Mouse (Mus musculus) spleen, postnatal 36 days (tissue): ENCODE measurements around the gene Galnt10.
A peak's percentile ranks its signal among the peaks of the same experiment; 100 is the strongest.

Source experiments
- DNase-seq, 2 experiments: peaks; one replicate each; pipeline ENCODE4 v3.0.0; 2022; ENCODE audit warnings: low spot score in 2 of 2, mixed read lengths in 1 of 2

Gene Galnt10

DNA sequence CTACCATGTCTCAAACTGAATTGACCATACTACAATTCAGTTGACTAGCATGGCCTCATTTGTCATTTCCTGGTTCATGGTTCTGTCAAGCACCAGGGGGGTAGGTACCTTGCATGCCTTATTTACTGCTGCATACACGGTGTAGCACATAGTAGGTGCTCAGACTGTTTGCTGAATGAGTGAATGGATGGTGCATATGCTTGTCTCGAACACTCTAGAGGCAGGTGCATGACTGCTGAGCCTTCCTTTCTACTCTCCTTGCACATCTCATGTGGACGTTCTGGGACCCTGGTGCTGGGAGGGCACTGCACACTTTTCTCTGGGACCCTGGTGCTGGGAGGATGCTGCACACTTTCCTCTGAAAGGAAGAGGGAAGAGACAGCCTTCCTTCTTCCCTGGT, 13.0 kb downstream of the Galnt10 start:
- DNase-seq, result no peak

GRCm38 (mm10) chr11:57658751-57659150, 13.5 kb downstream of the Galnt10 start:
- no peak for DNase-seq

GRCm38 (mm10) chr11:57660156-57660555, 14.9 kb downstream of the Galnt10 start:
- DNase-seq, result no peak

DNA sequence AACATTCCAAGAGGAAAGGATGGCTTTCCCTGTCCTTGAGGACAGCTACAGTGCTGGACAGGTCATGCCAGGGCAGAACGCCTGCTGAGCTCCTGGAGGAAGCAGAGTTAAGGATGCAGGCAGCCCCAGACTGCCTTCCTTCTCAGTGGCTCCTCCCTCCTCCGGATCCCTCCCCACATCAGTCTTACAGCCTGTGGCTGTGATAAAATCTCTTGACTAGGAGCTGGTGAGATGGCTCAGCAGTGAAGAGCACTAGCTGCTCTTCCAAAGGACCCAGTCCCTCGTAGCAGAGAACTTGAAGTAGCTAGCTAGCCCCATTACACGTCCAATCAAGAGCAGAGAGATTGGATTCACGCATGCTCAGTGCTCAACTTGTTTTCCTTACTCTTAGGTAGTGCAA, 15.6 kb downstream of the Galnt10 start:
- no peak for DNase-seq

DNA sequence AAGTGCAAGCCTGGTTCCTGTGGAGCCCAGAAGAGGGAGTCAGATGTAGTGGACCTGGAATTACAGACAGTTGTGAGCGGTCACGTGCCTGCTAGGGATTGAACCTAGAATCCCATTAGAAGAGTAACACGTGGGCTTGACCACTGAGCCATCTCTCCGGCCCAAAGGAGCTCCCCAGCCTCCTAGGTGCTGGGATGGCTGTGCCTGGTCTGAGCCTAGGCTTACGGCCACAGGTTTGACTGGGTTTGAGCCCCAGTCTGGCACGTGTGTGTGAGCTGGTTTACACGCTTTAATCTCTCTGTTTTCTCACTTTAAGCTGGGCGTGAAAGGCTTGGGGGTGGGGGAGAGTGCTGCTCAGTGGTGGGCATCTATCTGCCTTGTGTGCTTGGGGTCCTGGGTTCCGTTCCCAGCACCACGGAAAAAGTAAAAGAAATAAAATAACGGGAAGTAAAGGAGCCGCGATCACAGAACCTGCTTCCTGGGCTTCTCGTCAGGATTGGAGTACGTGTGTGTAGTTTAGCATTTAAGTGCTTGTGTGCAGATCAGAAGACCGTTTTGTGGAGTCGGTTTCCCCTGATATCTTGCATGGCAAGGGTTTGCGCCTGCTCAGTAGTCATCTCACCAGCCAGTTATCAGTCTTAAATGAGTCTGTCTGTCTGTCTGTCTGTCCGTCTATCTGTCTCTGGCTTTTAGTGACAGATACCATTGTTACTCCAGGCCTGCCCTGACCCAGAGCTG, 16.4 kb downstream of the Galnt10 start:
- DNase-seq, result no peak

- no peak for DNase-seq
Measured at GRCm38 (mm10) chr11:57662231-57662630, 17.0 kb downstream of the Galnt10 start.

GRCm38 (mm10) chr11:57663271-57663670, 18.0 kb downstream of the Galnt10 start:
- DNase-seq, result no peak

DNA sequence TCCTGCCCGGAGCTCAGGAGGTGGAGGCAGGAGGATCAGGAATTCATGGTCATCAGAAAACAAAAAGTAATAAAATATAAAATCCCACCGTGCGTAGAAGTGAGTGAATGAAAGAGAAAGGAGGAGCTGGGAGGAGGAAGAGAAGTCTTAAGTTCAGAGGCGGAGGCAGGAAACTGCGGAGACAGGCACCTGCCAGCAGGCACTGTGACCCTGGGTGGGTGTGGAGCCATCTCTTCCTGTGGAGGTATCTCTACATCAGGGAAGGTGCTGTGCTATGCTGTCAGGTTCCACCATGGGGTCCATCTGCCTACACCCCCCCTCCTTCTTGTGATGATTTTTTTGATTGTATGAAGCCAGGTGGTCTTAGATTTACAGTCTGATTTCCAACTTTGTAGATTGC, 19.5 kb downstream of the Galnt10 start:
- DNase-seq, result no peak

DNA sequence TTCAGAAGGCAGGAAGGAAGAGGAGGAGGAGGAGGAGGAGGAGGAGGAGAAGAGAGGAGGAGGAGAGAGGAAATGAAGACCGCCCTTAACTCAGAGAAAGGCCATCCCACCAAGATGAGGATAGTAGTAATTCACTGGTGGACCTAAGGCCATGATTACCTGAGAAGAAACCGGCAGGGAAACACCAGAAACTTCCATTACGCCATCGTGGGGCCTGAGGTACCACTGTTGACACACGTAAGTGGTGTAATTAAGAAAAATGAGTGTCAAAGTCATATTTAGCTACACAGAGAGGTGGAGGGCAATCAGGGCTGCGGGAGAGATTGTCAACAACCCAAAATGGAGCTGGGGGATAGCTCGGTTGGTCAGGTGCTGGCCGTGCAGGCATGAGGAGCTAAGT, 23.0 kb downstream of the Galnt10 start:
- DNase-seq, result no peak

- DNase-seq, result peak in 1 of 2 experiments; percentile 34
Measured at GRCm38 (mm10) chr11:57669522-57669921, 24.3 kb downstream of the Galnt10 start.

GRCm38 (mm10) chr11:57671120-57671697, 26.0 kb downstream of the Galnt10 start:
- no peak for DNase-seq

DNA sequence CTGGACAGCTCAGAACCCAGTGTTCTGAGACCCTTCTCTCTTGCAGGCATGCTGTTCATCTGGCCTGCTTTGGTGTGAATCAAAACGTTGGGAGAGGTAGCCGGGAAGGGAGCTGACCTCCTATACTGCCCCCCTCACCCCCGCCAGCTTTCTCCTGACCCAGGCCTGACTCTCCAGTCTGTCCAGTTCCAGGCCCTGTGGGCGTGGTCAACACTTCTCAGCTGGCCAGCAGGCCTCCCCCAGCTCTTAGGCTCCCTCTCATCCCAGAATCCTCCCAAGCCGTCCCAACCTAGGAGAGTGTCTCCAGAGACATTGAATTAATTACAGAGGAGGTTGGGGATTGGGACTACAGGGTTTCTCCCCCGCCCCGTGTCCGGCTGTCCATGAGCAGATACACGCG, 26.6 kb downstream of the Galnt10 start:
- DNase-seq, result no peak

GRCm38 (mm10) chr11:57672995-57673394, 27.8 kb downstream of the Galnt10 start:
- DNase-seq, result peak in 1 of 2 experiments; percentile 39

DNA sequence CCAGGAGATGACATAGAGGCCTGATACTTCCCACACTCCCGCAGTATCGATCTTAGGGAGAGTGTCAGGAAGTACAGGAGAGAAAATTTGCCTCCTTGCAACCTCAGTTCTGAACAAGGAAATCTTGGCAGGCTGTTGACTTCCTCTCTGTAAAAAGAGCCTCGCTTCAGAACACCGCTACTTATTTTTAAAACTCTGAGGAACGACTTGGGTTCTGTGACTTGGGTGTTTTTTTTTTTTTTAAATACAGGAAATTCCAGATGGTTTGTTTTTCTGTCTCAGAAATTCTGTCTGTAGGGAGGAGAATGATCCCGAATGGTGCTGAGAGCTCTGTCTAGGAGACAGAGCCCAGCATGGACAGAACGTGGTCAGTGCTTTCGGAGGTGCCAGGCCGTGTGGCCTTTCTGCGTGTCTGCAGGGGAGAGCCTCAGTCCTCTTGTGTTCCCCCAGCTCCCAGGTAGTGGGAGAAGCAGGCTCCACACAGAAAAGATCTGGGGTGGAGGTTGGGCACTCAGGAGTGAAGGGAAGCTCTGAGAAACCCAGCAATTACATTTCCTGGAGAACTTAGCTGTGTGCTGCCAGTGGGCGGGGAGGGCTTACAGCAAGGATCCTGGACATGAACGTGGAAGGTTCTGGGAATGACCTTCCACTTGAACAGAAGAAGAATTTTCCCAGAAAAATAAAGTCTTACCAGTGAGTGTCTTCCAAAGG, 28.9 kb downstream of the Galnt10 start:
- no peak for DNase-seq

- no peak for DNase-seq
Measured at GRCm38 (mm10) chr11:57677261-57677660, 32.0 kb downstream of the Galnt10 start.

GRCm38 (mm10) chr11:57682589-57682988, 37.3 kb downstream of the Galnt10 start:
- DNase-seq, result no peak

DNA sequence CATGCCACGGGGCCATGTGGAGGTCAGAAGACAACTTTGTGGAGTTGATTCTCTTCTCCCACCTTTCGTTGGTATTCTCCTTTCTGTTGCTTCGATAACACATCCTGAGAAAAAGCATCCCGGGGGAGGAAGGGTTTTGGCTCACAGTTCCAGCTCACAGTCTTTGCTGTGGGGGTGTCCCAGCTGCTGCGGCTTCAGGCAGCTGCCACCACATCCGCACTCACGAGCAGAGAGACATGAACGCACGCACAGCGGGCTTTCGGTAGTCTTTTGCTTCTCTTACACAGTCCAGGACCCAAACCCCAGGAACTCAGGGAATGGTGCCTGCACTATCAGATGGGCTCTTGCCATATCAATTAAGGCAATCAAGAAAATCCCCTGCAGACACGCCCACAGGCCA, 37.9 kb downstream of the Galnt10 start:
- DNase-seq, result peak in 1 of 2 experiments; percentile 49

DNA sequence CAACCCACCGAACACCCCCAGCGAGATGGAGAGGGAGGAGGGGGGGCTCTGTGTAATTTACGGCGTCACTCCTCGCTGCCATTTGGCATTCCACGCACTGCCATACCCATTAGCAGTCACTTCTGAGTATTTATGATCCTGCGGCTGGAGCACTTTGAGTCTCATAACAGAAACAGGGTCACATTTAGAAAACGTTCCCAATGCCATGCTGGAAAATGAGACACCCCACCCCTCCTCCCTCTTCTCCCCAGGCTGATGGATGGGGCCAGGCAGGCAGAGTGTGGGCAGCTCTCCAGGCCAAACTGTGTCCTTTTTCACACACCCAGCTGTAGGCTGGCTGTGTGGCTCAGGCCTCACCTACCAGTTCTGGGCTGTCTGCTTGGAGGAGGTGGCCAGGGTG, 38.7 kb downstream of the Galnt10 start:
- no peak for DNase-seq

GRCm38 (mm10) chr11:57684891-57685290, 39.6 kb downstream of the Galnt10 start:
- DNase-seq, result no peak

DNA sequence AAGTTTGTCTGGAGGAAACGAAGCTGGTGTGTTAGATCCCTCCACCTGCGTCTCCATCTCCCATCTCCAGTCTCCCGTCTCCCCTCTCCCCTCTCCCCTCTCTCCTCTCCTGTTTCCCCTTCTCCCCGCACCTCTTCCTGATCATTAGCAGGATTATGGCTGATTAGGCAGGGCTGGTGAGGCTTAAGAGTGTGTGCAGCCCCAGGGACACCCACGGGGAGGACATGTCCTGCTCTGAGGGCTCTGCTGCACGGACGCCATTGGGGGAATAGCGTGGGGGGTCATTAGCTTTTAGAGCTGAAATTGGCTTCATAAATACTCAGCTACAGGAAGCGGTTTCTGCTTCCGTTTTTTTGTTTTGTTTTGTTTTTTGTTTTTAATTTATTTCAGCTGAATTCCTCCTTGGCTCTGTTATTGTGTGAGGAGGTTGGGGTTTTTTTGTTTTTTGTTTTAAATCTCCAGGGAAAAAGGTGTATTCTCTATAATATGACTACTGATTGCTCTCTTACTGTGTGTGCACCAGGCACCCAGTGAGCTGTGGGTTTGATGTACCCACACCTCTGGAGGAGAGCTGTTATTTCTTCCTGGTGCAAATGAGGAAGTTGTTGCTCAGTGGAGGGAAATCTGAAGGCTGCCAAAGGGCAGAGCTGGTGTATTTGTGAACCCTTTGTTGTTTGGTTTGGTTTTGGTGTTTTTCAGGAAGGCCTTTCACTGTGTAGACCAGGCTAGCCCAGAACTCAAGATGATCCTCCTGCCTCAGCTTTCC, 40.6 kb downstream of the Galnt10 start:
- DNase-seq, result peak; percentile 74 to 80

DNA sequence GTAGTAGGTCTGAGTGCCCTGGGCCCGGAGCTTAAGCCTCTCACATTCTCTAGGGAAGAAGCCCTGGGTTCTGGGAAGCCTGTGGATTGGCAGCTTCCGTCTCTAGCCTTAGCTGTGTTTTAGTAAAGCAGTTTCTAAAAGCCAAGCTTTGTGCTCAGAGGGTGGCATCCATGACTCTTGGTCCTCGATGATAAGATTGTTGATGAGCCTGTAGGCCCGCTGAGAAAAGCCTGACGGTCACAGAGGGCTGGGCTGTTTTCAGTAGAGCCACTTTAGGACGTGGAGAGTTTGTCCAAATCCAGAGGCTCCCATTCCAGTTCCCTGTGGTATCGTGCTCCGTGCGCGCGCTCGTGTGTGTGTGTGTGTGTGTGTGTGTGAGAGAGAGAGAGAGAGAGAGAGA, 41.6 kb downstream of the Galnt10 start:
- DNase-seq, result no peak

GRCm38 (mm10) chr11:57687258-57687657, 42.0 kb downstream of the Galnt10 start:
- DNase-seq, result no peak
